Mouse (Mus musculus) B cell, adult 2 months (primary cell): ENCODE results near the gene Serpina7.

Experiments
- DNase-seq, 2 experiments: peaks; one replicate each; pipeline ENCODE4 v3.0.0; 2022

The Serpina7 gene

DNA sequence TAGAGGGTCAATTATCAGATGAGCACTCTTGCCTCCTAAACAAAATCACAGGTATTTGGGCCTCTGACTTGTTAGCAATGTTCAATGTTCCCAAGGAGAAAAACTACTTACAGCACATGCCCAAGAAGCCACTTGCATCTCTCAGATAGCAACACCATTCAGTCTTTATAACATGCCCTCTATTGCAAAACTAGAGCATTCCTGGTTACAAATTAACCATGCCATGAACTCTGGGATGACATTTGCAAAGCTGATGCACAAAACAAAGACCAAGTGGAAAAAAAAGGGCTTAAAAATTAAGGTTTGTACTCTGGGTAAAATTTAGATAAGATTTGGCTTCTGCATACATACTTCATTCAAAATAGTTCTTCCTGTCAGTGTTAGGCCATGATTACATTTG is at the start of gene Serpina7:
Serpina7 (minus strand) TSS at position 160 of the 400 bp plus-strand sequence.
- DNase-seq: no peak

GRCm38 (mm10) chrX:139134031-139134430 is 49.0 kb upstream of the Serpina7 start:
- no peak for DNase-seq

DNA sequence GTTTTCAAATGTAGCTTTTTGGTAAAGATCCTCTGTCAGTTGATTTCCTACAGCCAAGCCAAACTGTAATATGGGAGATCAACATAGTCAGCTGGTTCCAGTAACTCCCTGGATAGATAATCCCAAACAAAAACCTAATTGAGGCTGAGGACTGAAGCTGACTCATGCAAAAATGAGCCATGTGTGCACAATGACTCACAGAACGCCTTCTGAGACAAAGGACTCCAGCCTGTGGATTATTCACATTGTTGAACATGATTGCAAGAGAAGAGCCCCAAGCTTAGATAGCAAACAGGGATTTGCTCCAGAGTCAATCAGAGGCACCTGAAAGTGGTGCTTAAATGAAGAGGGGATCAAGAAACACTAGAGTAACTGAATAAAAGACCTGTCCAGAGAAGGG is 12.2 kb upstream of the Serpina7 start:
- no peak for DNase-seq

- DNase-seq: no peak
These were observed 907 bp upstream of the Serpina7 start, which contains the start of gene 4930513O06Rik for GRCm38 (mm10) chrX:139085943-139086342. Gene 4930513O06Rik (plus strand): TSS chrX:139086243.

DNA sequence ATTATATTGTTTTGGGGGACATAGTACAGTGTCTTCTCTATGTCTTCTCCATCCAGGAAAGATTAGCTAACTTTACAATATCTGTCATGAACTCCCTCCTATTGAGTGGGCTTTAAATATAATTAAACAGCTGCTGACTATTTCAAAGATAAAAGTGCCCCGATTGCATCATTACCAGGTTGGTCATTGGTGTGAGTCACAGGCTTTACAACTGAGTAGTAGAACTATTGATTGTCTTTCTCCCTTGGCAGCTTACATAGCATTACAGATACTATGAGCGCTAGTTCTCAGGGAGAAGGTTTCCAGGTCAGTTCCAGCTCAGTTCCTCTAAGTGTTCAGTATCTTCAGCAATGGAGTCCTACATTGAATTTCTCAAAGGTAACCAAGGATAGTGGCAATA is 6.5 kb downstream of the Serpina7 start:
- DNase-seq: no peak

DNA sequence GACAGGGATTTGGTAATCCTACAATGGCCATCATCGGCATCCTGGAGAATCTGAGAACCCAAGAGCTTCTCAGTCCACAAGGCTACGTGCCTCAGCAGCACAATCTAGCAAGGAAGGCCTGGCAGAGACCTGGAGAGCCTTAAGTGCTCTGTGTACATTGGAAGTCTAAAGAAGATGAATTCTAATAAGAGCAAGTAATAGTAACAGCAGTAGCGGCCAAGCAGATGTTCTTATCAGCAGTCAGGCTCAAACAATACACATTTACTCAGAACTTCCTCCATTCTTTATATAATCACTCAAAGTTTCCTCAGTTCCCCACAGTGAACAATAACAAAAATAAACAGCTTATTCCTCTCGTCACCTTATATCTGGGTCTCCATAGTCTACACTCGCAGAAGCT is 21.0 kb downstream of the Serpina7 start:
- DNase-seq: no peak

GRCm38 (mm10) chrX:139053149-139053548 is 31.9 kb downstream of the Serpina7 start:
- DNase-seq: no peak

- DNase-seq: no peak
These were observed 33.1 kb downstream of the Serpina7 start for GRCm38 (mm10) chrX:139051976-139052375.

- no peak for DNase-seq
These were observed 43.9 kb downstream of the Serpina7 start for GRCm38 (mm10) chrX:139041148-139041547.

- DNase-seq: no peak
These were observed 45.7 kb downstream of the Serpina7 start for GRCm38 (mm10) chrX:139039314-139039713.

DNA sequence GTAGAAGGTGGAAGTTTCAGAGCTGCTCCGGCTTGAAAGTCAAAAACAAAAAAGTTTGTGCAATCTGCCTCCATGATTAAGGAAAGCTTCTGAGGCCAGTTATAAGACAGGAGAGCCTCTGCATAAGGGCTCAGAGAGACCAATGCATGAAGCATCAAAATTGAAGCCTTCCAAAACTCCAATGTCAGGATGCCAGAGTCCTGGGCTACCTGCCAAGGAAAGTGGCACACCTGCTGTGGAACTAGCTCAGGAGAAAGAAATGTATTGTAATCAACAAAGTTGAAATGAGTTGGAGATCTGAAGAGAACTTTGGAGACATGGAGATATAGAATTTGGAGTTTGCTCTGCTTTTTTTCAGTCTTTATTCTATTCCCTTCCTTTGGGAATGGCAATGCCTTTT is 47.4 kb downstream of the Serpina7 start:
- DNase-seq: no peak
